Mouse (Mus musculus): ENCODE measurements at regions not wholly inside any gene's neighbourhood (a gene's known extent, or its start where the extent isn't known, plus 50 kb on each side); places are given as distances from the start of the nearest gene placed in this dataset.

DNA sequence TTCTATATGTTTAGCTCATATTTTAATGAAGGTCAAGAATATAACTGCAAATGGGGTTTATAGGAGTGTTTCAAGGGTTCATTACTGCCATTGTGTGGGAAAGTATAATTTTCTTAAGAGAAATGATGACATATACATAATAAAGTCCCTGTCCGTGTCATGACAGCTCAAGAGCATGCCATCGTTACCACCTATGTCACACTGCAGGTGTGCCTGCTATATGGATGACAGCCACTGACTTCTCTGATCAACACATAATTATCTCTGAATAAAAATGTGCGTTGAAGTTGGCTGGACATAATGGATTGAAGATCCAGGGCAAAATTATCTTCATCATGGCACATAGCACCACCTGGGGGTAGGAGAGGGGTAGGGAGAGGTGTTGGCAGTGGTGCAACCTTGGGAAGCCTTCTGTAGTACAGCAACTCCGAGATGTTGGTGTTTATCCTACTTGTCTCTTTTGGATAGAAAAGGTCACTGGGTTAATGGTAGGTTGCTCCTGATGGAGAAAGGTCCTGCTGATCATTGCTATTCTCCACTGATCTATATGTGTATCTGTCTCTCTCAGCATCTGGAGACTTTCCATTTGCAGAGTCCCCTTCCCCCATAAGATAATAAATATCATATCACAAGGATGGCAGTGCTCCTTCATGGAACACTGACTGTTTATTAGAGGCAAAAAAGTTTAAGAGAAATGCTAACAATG lies 291.4 kb downstream of the Tfec start:
- no peaks in the 10 kb centered on the region for H3K9me3 ChIP-seq (ENCODE audit: control insufficient read depth, low read length)
- 36% methylated on average over 4 of the region's 4 CpGs for WGBS
- H3K36me3 ChIP-seq (ENCODE audit: control insufficient read depth, insufficient read depth), result no peaks in the 10 kb centered on the region
- H3K9ac ChIP-seq (replicated peaks; ENCODE audit: low read depth, low read length), result no peak overlapping the region
- H3K27ac ChIP-seq (ENCODE audit: low read length), result no peak overlapping the region
- H3K4me2 ChIP-seq (ENCODE audit: low read length), result no peak overlapping the region
- no peak overlapping the region for H3K4me3 ChIP-seq (replicated peaks; ENCODE audit: low read length)
- peaks cover 8% of the 10 kb centered on the region for H3K4me1 ChIP-seq (replicated peaks; ENCODE audit: control insufficient read depth, insufficient read depth, low read length)
- ATAC-seq, result peak; percentile 57
- no peaks in the 10 kb centered on the region for H3K27me3 ChIP-seq (replicated peaks; ENCODE audit: control insufficient read depth, insufficient read depth, low read length)

DNA sequence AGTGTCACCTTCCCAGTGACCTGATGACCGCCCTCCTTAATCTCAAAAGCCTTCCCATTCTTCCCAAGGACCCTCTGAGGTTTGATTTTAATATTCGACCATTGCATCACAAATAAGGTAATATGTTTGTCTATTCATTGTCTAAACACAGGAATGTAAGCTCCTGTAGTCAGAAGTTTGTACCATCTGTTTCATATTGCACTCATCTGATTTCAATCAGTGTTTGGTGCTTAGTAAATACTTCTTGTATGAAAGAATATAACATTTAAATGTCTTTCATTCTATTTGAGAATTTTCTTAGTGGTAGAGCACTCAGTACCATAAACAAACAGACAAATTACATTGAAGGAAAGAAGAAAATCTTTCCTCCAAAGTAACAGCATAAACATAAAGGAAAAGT lies 305.8 kb downstream of the Tfec start:
- H3K27me3 ChIP-seq (replicated peaks; ENCODE audit: control insufficient read depth, insufficient read depth, low read length), result no peaks in the 10 kb centered on the region
- H3K9ac ChIP-seq (replicated peaks; ENCODE audit: low read depth, low read length), result no peak overlapping the region
- ATAC-seq, result no peak
- no peaks in the 10 kb centered on the region for H3K9me3 ChIP-seq (ENCODE audit: control insufficient read depth, low read length)
- no peaks in the 10 kb centered on the region for H3K4me1 ChIP-seq (replicated peaks; ENCODE audit: control insufficient read depth, insufficient read depth, low read length)
- no peak overlapping the region for H3K27ac ChIP-seq (ENCODE audit: low read length)
- WGBS, result 87% methylated on average over 2 of the region's 2 CpGs
- no peak overlapping the region for H3K4me3 ChIP-seq (replicated peaks; ENCODE audit: low read length)
- no peak overlapping the region for H3K4me2 ChIP-seq (ENCODE audit: low read length)
- H3K36me3 ChIP-seq (ENCODE audit: control insufficient read depth, insufficient read depth), result no peaks in the 10 kb centered on the region

DNA sequence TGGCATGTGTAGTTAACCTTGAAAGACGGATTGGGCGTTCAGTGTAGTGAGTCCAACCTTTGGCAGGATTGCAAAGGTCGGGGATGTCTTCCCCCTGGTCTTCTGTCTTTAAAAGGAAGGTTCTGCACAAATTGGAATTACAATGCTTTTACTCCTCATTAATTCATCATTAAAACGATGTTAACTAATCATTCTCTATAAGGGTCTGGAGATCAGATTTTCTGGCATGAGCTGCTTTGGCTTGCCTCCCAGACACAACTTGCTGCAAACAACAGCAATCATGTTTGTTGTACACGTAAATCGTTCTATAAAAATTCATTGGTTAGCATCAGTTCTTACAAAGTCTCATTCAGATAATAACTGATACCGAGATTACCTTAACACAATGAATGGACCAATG lies 315.9 kb downstream of the Tfec start:
- H3K4me2 ChIP-seq (ENCODE audit: low read length), result no peak overlapping the region
- no peaks in the 10 kb centered on the region for H3K9me3 ChIP-seq (ENCODE audit: control insufficient read depth, low read length)
- H3K36me3 ChIP-seq (ENCODE audit: control insufficient read depth, insufficient read depth), result no peaks in the 10 kb centered on the region
- peaks cover 3% of the 10 kb centered on the region; the same call in 1 of the 2 replicates for H3K4me1 ChIP-seq (replicated peaks; ENCODE audit: control insufficient read depth, insufficient read depth, low read length)
- H3K9ac ChIP-seq (replicated peaks; ENCODE audit: low read depth, low read length), result no peak overlapping the region
- 37% methylated on average over 7 of the region's 7 CpGs for WGBS
- ATAC-seq, result no peak
- H3K27me3 ChIP-seq (replicated peaks; ENCODE audit: control insufficient read depth, insufficient read depth, low read length), result no peaks in the 10 kb centered on the region
- H3K27ac ChIP-seq (ENCODE audit: low read length), result no peak overlapping the region
- no peak overlapping the region for H3K4me3 ChIP-seq (replicated peaks; ENCODE audit: low read length)

DNA sequence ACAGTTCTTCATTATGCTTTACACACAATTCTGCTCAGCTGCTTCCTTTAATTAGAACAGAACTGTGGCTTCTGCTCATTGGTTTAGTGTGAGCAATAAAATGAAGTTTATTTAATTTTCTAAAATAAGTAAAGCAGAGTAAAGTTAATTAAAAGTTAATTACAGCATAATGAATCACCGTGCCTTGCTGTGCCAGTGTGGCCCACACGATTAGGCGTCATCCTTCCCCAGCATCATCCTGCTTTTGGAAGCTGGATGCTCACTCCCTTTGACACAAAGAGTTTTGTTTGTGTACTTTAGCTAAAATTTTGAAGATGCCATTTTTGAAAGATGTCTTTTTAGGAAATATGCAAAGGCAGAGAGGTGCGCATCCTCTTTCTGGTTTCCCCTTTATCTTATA lies 316.4 kb downstream of the Tfec start:
- Histone ChIP-seq H3K9me3 (ENCODE audit: control insufficient read depth, low read length) (no peaks in the 10 kb centered on the region), H3K4me1 (replicated peaks; ENCODE audit: control insufficient read depth, insufficient read depth, low read length) (peaks cover 3% of the 10 kb centered on the region; the same call in 1 of the 2 replicates), H3K27ac (ENCODE audit: low read length) (no peak overlapping the region), H3K27me3 (replicated peaks; ENCODE audit: control insufficient read depth, insufficient read depth, low read length) (no peaks in the 10 kb centered on the region), H3K4me3 (replicated peaks; ENCODE audit: low read length) (no peak overlapping the region), H3K36me3 (ENCODE audit: control insufficient read depth, insufficient read depth) (no peaks in the 10 kb centered on the region), H3K4me2 (ENCODE audit: low read length) (no peak overlapping the region), H3K9ac (replicated peaks; ENCODE audit: low read depth, low read length) (no peak overlapping the region)
- ATAC-seq, result no peak
- 46% methylated on average over 4 of the region's 4 CpGs for WGBS

DNA sequence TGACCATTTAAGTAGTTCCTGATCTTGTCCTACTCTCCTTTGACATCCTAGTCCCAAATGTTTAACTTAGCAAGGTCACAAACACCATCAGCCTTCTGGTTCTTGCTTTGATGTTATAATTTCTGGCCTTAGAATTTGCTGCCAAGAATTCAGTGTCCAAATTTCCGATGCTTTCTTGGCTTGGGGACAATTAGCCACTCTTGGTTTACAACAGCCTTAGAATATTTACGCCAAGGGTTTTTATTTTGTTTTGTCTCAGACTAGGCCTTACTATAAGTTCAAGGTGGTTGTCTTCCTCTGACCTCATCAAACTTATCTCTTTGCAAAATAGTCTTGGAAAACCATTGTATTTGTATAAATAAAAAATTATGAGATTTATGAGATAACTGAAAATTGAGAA lies 322.4 kb downstream of the Tfec start:
- Histone ChIP-seq H3K27me3 (replicated peaks; ENCODE audit: control insufficient read depth, insufficient read depth, low read length) (no peaks in the 10 kb centered on the region), H3K9ac (replicated peaks; ENCODE audit: low read depth, low read length) (no peak overlapping the region), H3K36me3 (ENCODE audit: control insufficient read depth, insufficient read depth) (no peaks in the 10 kb centered on the region), H3K4me2 (ENCODE audit: low read length) (no peak overlapping the region), H3K4me1 (replicated peaks; ENCODE audit: control insufficient read depth, insufficient read depth, low read length) (no peaks in the 10 kb centered on the region), H3K4me3 (replicated peaks; ENCODE audit: low read length) (no peak overlapping the region), H3K9me3 (ENCODE audit: control insufficient read depth, low read length) (no peaks in the 10 kb centered on the region), H3K27ac (ENCODE audit: low read length) (no peak overlapping the region)
- 78% methylated on average over 2 of the region's 2 CpGs for WGBS
- no peak for ATAC-seq

DNA sequence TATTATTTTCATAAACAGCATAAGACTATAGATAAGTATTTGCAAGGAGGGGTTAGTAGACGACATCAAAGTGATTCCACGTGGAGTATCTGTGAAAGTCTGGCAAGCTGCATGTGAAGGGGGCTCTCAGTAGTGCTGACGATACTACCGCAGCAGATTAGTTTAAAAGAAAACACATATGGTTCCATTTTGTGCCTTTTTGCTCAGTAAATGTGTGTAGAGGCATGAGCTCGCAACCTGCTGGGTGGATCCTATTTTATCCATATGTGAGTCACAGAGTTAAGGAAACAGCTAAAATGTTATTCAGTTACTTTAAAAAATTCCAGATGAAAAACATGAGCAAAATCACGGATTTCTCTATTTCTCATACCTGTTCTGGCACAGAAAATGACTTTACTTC lies 325.4 kb downstream of the Tfec start:
- Histone ChIP-seq H3K36me3 (ENCODE audit: control insufficient read depth, insufficient read depth) (no peaks in the 10 kb centered on the region), H3K4me2 (ENCODE audit: low read length) (no peak overlapping the region), H3K9ac (replicated peaks; ENCODE audit: low read depth, low read length) (no peak overlapping the region), H3K9me3 (ENCODE audit: control insufficient read depth, low read length) (no peaks in the 10 kb centered on the region), H3K27ac (ENCODE audit: low read length) (no peak overlapping the region), H3K4me1 (replicated peaks; ENCODE audit: control insufficient read depth, insufficient read depth, low read length) (no peaks in the 10 kb centered on the region), H3K27me3 (replicated peaks; ENCODE audit: control insufficient read depth, insufficient read depth, low read length) (no peaks in the 10 kb centered on the region), H3K4me3 (replicated peaks; ENCODE audit: low read length) (no peak overlapping the region)
- WGBS, result 73% methylated on average over 6 of the region's 6 CpGs
- ATAC-seq, result no peak

DNA sequence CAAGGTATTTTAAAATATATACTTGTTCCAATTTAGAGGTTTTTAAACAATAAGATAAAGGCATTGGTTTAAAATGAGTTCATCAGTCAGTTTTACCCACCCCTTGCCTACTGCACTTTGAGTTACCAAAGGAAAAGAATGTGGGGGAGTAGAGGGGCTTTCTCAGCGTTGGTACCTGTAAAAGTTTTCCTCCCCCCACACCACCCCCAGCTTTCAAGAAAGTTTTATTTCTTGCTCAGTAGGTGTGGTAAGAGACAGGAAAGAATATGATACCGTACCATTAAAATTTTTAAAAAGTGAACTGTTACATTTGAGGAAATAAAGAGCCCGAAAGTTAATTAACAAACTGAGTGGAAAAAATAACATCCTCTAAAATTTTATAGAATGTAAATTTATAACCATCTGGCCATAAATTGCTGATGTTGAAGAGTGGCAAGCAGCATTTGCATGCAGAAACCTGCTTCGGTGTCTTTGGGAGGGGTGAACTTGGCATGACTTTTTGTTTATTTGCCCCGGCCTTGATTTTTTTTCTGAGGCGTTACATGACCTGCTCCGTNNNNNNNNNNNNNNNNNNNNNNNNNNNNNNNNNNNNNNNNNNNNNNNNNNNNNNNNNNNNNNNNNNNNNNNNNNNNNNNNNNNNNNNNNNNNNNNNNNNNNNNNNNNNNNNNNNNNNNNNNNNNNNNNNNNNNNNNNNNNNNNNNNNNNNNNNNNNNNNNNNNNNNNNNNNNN lies 346.1 kb downstream of the Tfec start:
- no peaks in the 10 kb centered on the region for H3K36me3 ChIP-seq (ENCODE audit: control insufficient read depth, insufficient read depth)
- no peak overlapping the region for H3K9ac ChIP-seq (replicated peaks; ENCODE audit: low read depth, low read length)
- 47% methylated on average over 7 of the region's 7 CpGs for WGBS
- H3K4me1 ChIP-seq (replicated peaks; ENCODE audit: control insufficient read depth, insufficient read depth, low read length), result peaks cover 9% of the 10 kb centered on the region; the same call in 1 of the 2 replicates
- H3K4me2 ChIP-seq (ENCODE audit: low read length), result no peak overlapping the region
- H3K9me3 ChIP-seq (ENCODE audit: control insufficient read depth, low read length), result no peaks in the 10 kb centered on the region
- no peak overlapping the region for H3K4me3 ChIP-seq (replicated peaks; ENCODE audit: low read length)
- H3K27me3 ChIP-seq (replicated peaks; ENCODE audit: control insufficient read depth, insufficient read depth, low read length), result no peaks in the 10 kb centered on the region
- H3K27ac ChIP-seq (ENCODE audit: low read length), result no peak overlapping the region
- no peak for ATAC-seq

DNA sequence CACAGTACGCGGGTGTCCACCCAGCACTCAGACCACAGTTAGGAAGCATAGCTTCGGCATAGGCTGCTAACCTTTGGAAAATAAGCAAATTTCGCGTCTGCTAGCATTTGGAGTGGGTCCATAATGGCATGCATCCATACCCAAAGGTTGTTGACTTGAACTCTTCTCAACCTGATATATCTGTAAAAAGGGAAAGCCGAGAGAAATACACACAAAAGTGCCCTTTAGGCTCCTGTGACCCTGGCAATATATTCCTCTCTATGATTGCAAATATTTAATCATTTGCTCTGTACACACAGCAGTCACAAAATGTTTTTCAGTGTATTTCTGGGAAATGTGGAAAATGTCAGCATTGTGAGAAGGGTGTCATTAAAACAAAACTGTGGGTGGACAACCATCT lies 347.1 kb downstream of the Tfec start:
- H3K9me3 ChIP-seq (ENCODE audit: control insufficient read depth, low read length), result no peaks in the 10 kb centered on the region
- 64% methylated on average over 6 of the region's 6 CpGs for WGBS
- H3K4me2 ChIP-seq (ENCODE audit: low read length), result no peak overlapping the region
- H3K27me3 ChIP-seq (replicated peaks; ENCODE audit: control insufficient read depth, insufficient read depth, low read length), result no peaks in the 10 kb centered on the region
- no peak overlapping the region for H3K9ac ChIP-seq (replicated peaks; ENCODE audit: low read depth, low read length)
- no peak overlapping the region for H3K27ac ChIP-seq (ENCODE audit: low read length)
- peaks cover 9% of the 10 kb centered on the region; the same call in 1 of the 2 replicates for H3K4me1 ChIP-seq (replicated peaks; ENCODE audit: control insufficient read depth, insufficient read depth, low read length)
- H3K36me3 ChIP-seq (ENCODE audit: control insufficient read depth, insufficient read depth), result no peaks in the 10 kb centered on the region
- H3K4me3 ChIP-seq (replicated peaks; ENCODE audit: low read length), result no peak overlapping the region
- ATAC-seq, result no peak

DNA sequence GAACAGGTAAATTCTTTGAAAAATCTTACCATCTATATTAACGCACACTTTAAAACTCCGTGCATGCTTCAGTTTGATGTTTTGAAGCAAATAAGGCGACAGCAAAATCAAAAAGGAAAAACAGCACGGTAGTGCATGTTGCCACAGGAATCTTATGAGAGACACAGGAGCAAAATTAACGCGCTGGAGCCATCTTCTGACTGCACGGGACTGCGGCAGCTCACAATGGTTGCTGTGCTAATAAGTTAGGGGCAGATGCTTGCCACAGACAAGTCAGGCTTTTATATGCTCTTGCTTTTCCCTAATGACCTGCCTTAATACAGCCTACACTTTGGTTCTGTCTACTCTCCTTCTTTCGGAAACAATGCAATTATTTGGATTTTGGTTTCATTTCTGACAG lies 347.8 kb downstream of the Tfec start:
- H3K27me3 ChIP-seq (replicated peaks; ENCODE audit: control insufficient read depth, insufficient read depth, low read length), result no peaks in the 10 kb centered on the region
- peaks cover 9% of the 10 kb centered on the region; the same call in 1 of the 2 replicates for H3K4me1 ChIP-seq (replicated peaks; ENCODE audit: control insufficient read depth, insufficient read depth, low read length)
- peak; percentile 84 for ATAC-seq
- no peak overlapping the region for H3K4me3 ChIP-seq (replicated peaks; ENCODE audit: low read length)
- H3K4me2 ChIP-seq (ENCODE audit: low read length), result peak overlapping the region; percentile 24
- WGBS, result 24% methylated on average over 9 of the region's 9 CpGs
- no peak overlapping the region for H3K27ac ChIP-seq (ENCODE audit: low read length)
- H3K9ac ChIP-seq (replicated peaks; ENCODE audit: low read depth, low read length), result no peak overlapping the region
- H3K9me3 ChIP-seq (ENCODE audit: control insufficient read depth, low read length), result no peaks in the 10 kb centered on the region
- H3K36me3 ChIP-seq (ENCODE audit: control insufficient read depth, insufficient read depth), result no peaks in the 10 kb centered on the region

Measured in forebrain, embryonic 16.5 days (tissue).